Mouse (Mus musculus) myocyte (in vitro differentiated cells): ENCODE results near the gene D430019H16Rik.

ENCODE experiments used
- MYOG ChIP-seq, 3 experiments: IDR thresholded peaks; one replicate each; pipeline ENCODE4 v1.6.1; 2011; ENCODE audit warnings: control low read depth in 2 of 3, low read depth in 2 of 3, mild to moderate bottlenecking in 2 of 3; ENCODE audit not compliant: insufficient read length in 2 of 3, control insufficient read depth in 1 of 3, insufficient read depth in 1 of 3
- POLR2A ChIP-seq: IDR thresholded peaks from one replicate; pipeline ENCODE4 v1.6.1; 2011; ENCODE audit warnings: low read depth, mild to moderate bottlenecking, control low read depth, moderate library complexity; ENCODE audit not compliant: insufficient read length
- POLR2AphosphoS2 ChIP-seq: IDR thresholded peaks from one replicate; pipeline ENCODE4 v1.6.1; 2011; ENCODE audit warnings: low read depth, control low read depth; ENCODE audit not compliant: insufficient read length
- USF1 ChIP-seq: IDR thresholded peaks from one replicate; pipeline ENCODE4 v1.6.1; 2011; ENCODE audit warnings: low read depth, mild to moderate bottlenecking, control low read depth, moderate library complexity

DNA sequence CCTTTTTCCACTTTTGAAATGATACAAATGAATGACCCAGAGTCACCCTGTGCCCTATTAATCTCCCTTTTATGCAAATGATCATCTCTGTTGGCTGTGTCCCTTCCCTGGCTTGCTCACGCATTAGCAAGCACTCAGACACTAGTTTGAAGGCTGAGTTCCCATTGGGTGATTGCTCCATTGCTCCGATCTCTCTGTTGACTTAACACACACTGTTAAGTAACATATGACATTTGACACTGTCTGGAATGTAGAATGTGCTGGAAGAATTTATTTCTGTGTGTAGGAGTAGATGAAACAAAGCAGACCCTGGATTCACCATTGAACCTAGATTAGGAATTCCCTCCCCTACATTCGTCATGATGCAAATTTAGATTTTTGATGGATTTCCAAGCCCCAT, 20.8 kb upstream of the D430019H16Rik start:
- no peak for TF ChIP-seq USF1
- TF ChIP-seq POLR2AphosphoS2 = no peak
- TF ChIP-seq POLR2A = no peak
- TF ChIP-seq MYOG (IDR thresholded peaks at IDR 0.05; ENCODE audit: control insufficient read depth in 1 of 3, insufficient read depth in 1 of 3, insufficient read length in 2 of 3, low read depth in 2 of 3) = no peak
